Mouse (Mus musculus) liver, postnatal 0 days (tissue): ENCODE data around the gene Efcab12. TPM values are rescaled to one million over a fixed set of nuclear protein-coding genes. Genes with fewer than 3 reads are reported as not detected.
"Not testable (repeated sequence)": the region's sequence is repeated elsewhere in the genome, so short reads cannot be mapped to it uniquely, and the experiment has no call there.

Experiments used
- ATAC-seq: fragments of 200-750 bp; cut with Nextera tagmentation; 2 replicates; pipeline ENCODE4 v1.8.0; 2017; ENCODE audit warnings: mild to moderate bottlenecking, moderate library complexity
- DNase-seq: peaks from one replicate; pipeline ENCODE4 v3.0.0-alpha.2; 2016
- H3K27ac ChIP-seq: fragments of 300-500 bp; sonication (generic); 2 replicates; pipeline ENCODE4 v1.5.1; 2014; ENCODE audit warnings: antibody characterized with exemption, moderate library complexity, mild to moderate bottlenecking, low read depth
- H3K27me3 ChIP-seq: fragments of 300-500 bp; sonication (generic); 2 replicates; pipeline ENCODE4 v1.6.1; 2014; ENCODE audit warnings: low read length, control low read depth, mixed read lengths; ENCODE audit not compliant: insufficient read depth
- H3K36me3 ChIP-seq: fragments of 300-500 bp; sonication (generic); replicated peaks from 2 replicates; pipeline ENCODE4 v1.6.1; 2014; ENCODE audit warnings: mild to moderate bottlenecking, control low read depth, low read length, moderate library complexity, mixed read lengths; ENCODE audit not compliant: insufficient read depth
- H3K4me1 ChIP-seq: fragments of 300-500 bp; sonication (generic); 2 replicates; pipeline ENCODE4 v1.6.1; 2014; ENCODE audit warnings: antibody characterized with exemption, mild to moderate bottlenecking, control low read depth; ENCODE audit not compliant: insufficient read depth
- H3K4me2 ChIP-seq: fragments of 300-500 bp; sonication (generic); 2 replicates; pipeline ENCODE4 v1.6.1; 2014; ENCODE audit warnings: low read depth, mild to moderate bottlenecking, low read length, moderate library complexity, mixed read lengths
- H3K4me3 ChIP-seq: fragments of 300-500 bp; sonication (generic); 2 replicates; pipeline ENCODE4 v1.5.1; 2014; ENCODE audit warnings: low read depth, low read length
- H3K9ac ChIP-seq: fragments of 300-500 bp; sonication (generic); replicated peaks from 2 replicates; pipeline ENCODE4 v1.6.1; 2014; ENCODE audit warnings: mild to moderate bottlenecking, moderate library complexity
- H3K9me3 ChIP-seq: fragments of 300-500 bp; sonication (generic); 2 replicates; pipeline ENCODE4 v1.6.1; 2016; ENCODE audit warnings: mild to moderate bottlenecking, control low read depth, low read length, mixed read lengths
- CTCF ChIP-seq: sonication (generic); IDR thresholded peaks from 2 replicates; pipeline ENCODE4 v1.5.1; 2016; ENCODE audit warnings: antibody characterized with exemption, low read depth
- EP300 ChIP-seq: IDR thresholded peaks from 2 replicates; pipeline ENCODE4 v1.6.1; 2016; ENCODE audit warnings: antibody characterized with exemption, low read depth, mild to moderate bottlenecking
- WGBS: fragments of 180-500 bp; shearing (Covaris S2); extraction: QIAGEN DNeasy Blood & Tissue Kit; methylation state at CpG from one replicate; pipeline ENCODE4 v1.1.7; 2014; ENCODE audit not compliant: insufficient replicate concordance; 5-methylcytosine and 5-hydroxymethylcytosine counted together
- polyA plus RNA-seq: library from polyadenylated mRNA; unstranded; fragments of >200 nt; fragmentation: Nextera tagmentation; extraction: Ambion mirVana; gene quantifications from 2 replicates; pipeline ENCODE4 v1.2.1, GENCODE M21; 2015

The Efcab12 gene
- polyA plus RNA-seq, 1 experiment from 2014 or later, result not detected

DNA sequence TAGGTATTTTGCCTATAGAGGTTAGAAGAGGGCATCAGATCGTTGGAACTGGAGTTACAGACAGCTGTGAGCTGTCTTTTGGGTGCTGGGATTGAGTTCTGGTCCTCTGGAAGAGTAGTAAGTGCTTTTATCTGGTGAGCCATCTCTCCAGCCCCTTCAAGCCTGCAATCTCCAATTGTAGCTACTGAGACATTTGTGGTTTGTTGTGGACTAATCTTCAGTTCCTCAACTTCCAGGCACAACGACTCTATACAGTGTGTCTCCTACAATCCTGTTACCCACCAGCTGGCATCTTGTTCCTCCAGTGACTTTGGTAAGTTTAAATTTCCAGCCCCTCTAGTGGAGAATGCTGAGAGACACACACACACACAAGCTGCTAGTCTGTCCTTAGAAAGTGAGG, 39.0 kb upstream of the Efcab12 start:
- Histone ChIP-seq H3K4me1 (peaks cover 4% of the 10 kb centered on the region; the same call in 1 of the 2 replicates), H3K4me3 (no peak overlapping the region), H3K9ac (no peak overlapping the region), H3K27ac (no peak overlapping the region), H3K27me3 (no peaks in the 10 kb centered on the region), H3K36me3 (0 out of 2 replicates have a peak, but pooled peaks cover 3% of the 10 kb centered on the region), H3K9me3 (no peaks in the 10 kb centered on the region), H3K4me2 (no peak overlapping the region)
- 46% methylated on average over 2 of the region's 2 CpGs for WGBS
- TF ChIP-seq CTCF, result no peak
- TF ChIP-seq EP300, result no peak
- no peak for ATAC-seq
- no peak for DNase-seq

DNA sequence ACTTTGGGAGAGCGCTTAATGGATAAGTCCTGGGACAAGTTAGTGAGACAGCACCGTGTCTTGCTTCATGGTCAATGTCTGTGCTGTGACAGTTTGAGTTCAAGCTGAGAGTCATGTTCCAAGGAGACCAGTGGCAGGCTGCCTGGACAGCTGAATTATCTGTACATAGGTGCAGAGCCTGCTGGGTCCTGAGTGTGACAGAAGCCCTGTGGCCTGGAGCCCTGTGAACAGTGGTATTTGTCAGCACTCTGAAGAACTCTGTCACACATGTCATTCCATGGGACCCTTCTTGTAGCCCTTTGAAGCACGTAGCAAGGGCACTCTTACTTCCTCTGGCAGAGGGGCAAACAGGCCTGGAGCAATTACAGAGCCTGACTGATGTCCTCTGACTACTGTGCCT, 33.1 kb upstream of the Efcab12 start:
- H3K27ac ChIP-seq, H3K36me3 ChIP-seq, H3K4me2 ChIP-seq, H3K4me3 ChIP-seq, ATAC-seq, H3K9me3 ChIP-seq, DNase-seq, H3K9ac ChIP-seq, H3K27me3 ChIP-seq, H3K4me1 ChIP-seq: not testable (repeated sequence)
- no CpG with 5 or more reads among the region's 3 CpGs for WGBS

DNA sequence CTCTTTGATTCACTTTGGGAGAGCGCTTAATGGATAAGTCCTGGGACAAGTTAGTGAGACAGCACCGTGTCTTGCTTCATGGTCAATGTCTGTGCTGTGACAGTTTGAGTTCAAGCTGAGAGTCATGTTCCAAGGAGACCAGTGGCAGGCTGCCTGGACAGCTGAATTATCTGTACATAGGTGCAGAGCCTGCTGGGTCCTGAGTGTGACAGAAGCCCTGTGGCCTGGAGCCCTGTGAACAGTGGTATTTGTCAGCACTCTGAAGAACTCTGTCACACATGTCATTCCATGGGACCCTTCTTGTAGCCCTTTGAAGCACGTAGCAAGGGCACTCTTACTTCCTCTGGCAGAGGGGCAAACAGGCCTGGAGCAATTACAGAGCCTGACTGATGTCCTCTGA, 28.9 kb upstream of the Efcab12 start:
- H3K27ac ChIP-seq, ATAC-seq, H3K4me2 ChIP-seq, H3K9ac ChIP-seq, H3K9me3 ChIP-seq, H3K36me3 ChIP-seq, H3K4me3 ChIP-seq, H3K4me1 ChIP-seq, H3K27me3 ChIP-seq, DNase-seq: not testable (repeated sequence)
- WGBS, result no CpG with 5 or more reads among the region's 3 CpGs

DNA sequence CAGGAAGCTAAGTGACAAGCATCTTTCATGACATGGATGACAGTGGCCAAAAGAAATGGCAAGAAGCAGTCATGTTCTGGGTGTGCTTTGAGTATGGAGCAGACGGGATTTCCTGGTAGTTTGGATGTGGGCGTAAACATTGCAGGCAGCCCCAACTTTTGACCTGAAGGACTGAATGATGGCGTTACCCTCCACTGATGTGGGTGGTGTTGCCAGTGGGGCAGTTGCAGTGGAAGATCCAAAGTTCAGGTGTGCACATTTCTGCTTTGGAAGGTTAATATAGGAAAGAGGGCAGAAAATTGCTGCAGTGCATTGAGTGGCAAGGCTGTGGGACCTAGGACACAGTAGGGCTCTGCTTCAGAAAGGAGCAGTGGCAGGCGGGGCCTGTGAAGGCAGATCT, 27.0 kb upstream of the Efcab12 start:
- DNase-seq (no peak), ATAC-seq (peak; percentile 81)
- H3K36me3 ChIP-seq, result no peaks in the 10 kb centered on the region
- 76% methylated on average over 4 of the region's 4 CpGs for WGBS
- 0 out of 2 replicates have a peak overlapping the region, but pooled peaks have one; percentile 11 for H3K27ac ChIP-seq
- H3K9ac ChIP-seq, result no peak overlapping the region
- H3K4me2 ChIP-seq, result no peak overlapping the region
- H3K9me3 ChIP-seq, result no peaks in the 10 kb centered on the region
- H3K27me3 ChIP-seq, result no peaks in the 10 kb centered on the region
- H3K4me1 ChIP-seq, result no peaks in the 10 kb centered on the region
- TF ChIP-seq EP300, result no peak
- no peak for TF ChIP-seq CTCF
- no peak overlapping the region for H3K4me3 ChIP-seq

DNA sequence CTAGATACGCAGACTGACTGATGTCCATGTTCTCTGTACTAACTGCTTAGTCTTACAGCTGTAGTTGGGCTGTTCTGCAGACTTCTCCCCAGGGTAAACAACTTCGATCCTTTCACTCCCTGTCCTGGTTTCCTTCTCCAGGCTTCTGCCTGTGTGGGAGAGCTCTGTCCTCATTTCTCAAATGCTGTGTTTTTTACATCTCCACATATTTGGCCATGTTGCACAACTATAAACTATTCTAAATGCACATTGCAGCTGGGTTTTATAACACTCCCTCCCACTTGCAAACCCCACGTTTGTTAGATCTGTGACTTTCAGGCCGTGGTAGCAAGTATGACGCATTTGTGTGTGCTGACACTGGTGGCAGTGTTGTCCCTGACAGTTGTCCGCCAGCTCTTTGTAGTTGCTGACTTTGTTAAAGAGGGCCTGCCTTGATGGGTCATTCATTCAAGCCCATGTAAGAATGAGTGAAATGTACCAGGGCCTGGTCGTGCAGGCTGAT, 25.2 kb upstream of the Efcab12 start:
- ATAC-seq (no peak), DNase-seq (no peak)
- no peak overlapping the region for H3K4me3 ChIP-seq

DNA sequence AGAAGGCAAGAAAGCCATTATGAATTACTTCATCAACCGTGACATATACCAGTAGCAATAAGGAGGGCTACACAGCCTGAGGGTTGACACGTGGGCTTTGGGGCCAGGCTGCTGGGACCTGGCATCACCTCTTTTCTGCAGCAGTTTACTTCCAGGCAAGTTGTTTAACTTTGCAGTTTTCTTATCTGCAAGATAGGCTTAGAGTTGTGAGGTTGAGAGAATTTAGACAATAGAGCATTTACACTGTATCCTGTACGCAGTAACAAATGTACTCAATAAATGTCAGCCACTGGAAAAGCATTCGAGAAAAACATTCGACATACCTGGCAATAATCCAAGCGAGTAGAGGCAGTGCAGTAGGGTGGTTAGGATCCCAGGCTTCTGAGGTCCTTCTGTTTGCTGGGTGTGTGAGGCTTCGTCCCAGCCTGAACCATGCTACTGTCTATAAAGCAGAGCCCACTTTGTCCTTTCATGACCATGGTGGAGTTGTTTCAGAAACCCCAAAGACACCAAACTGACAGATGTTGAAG, 21.9 kb upstream of the Efcab12 start:
- no peak for ATAC-seq

More for the DNA sequence above, 25.2 kb upstream of the Efcab12 start:
- H3K27ac ChIP-seq, result 0 out of 2 replicates have a peak overlapping the region, but pooled peaks have one; percentile 42
- no peak for TF ChIP-seq CTCF
- no peak for TF ChIP-seq EP300
- 52% methylated on average over 7 of the region's 7 CpGs for WGBS
- H3K9me3 ChIP-seq, result no peaks in the 10 kb centered on the region
- H3K27me3 ChIP-seq, result no peaks in the 10 kb centered on the region
- H3K4me1 ChIP-seq, result peaks cover 6% of the 10 kb centered on the region; the same call in 1 of the 2 replicates
- no peaks in the 10 kb centered on the region for H3K36me3 ChIP-seq
- H3K4me2 ChIP-seq, result no peak overlapping the region
- no peak overlapping the region for H3K9ac ChIP-seq

DNA sequence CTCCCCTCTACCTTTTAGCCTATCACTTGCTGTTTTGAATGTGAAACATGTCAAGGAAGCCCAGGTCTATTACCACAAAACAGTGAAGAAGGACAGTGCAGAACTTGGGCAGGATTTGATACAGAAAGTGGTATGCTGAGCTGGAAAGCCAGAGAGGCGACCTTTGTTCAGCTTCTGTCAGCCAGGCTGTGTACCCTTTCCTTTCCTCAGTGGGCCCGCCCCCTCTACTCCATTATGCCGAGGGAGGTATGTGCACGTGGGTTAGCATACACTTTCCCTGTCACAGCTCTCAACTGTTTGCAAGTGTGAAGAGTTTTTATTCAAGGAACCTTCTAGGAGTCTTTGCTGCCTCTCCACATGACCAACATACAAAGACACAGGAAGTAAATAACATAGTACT, 21.0 kb upstream of the Efcab12 start:
- no peaks in the 10 kb centered on the region for H3K36me3 ChIP-seq
- 45% methylated on average over 4 of the region's 4 CpGs for WGBS
- ATAC-seq (peak; percentile 72), DNase-seq (peak; percentile 32)
- H3K27me3 ChIP-seq, result no peaks in the 10 kb centered on the region
- no peak overlapping the region for H3K4me3 ChIP-seq
- H3K9me3 ChIP-seq, result no peaks in the 10 kb centered on the region
- TF ChIP-seq CTCF, result no peak
- no peak for TF ChIP-seq EP300
- peaks cover 6% of the 10 kb centered on the region; the same call in 1 of the 2 replicates for H3K4me1 ChIP-seq
- no peak overlapping the region for H3K9ac ChIP-seq
- H3K27ac ChIP-seq, result peak overlapping the region; percentile 46
- H3K4me2 ChIP-seq, result 0 out of 2 replicates have a peak overlapping the region, but pooled peaks have one; percentile 14

More for the DNA sequence above, 21.9 kb upstream of the Efcab12 start:
- Histone ChIP-seq H3K9ac (no peak overlapping the region), H3K36me3 (no peaks in the 10 kb centered on the region), H3K27ac (no peak overlapping the region), H3K4me1 (peaks cover 6% of the 10 kb centered on the region; the same call in 1 of the 2 replicates), H3K9me3 (no peaks in the 10 kb centered on the region), H3K27me3 (no peaks in the 10 kb centered on the region), H3K4me3 (no peak overlapping the region), H3K4me2 (no peak overlapping the region)
- TF ChIP-seq EP300 (no peak), CTCF (no peak)
- no peak for DNase-seq
- 55% methylated on average over 7 of the region's 7 CpGs for WGBS
